Mouse (Mus musculus) midbrain, embryonic 15.5 days (tissue): Measurements from ENCODE around the gene Pkib. TPM values are rescaled to one million over a fixed set of nuclear protein-coding genes. Genes with fewer than 3 reads are reported as not detected.

Source experiments
- ATAC-seq: fragments of 200-750 bp; cut with Nextera tagmentation; replicated peaks from 2 replicates; pipeline ENCODE4 v1.8.0; 2017; ENCODE audit warnings: moderate TSS enrichment
- H3K27ac ChIP-seq: fragments of 300-500 bp; sonication (generic); 2 replicates; pipeline ENCODE4 v1.5.1; 2015; ENCODE audit warnings: mild to moderate bottlenecking, inconsistent platforms
- H3K27me3 ChIP-seq: fragments of 300-500 bp; sonication (generic); replicated peaks from 2 replicates; pipeline ENCODE4 v1.6.1; 2015; ENCODE audit warnings: inconsistent platforms
- H3K36me3 ChIP-seq: fragments of 300-500 bp; sonication (generic); replicated peaks from 2 replicates; pipeline ENCODE4 v1.6.1; 2015; ENCODE audit warnings: inconsistent platforms
- H3K4me1 ChIP-seq: fragments of 300-500 bp; sonication (generic); 2 replicates; pipeline ENCODE4 v1.6.1; 2015; ENCODE audit warnings: inconsistent platforms
- H3K4me2 ChIP-seq: fragments of 300-500 bp; sonication (generic); 2 replicates; pipeline ENCODE4 v1.6.1; 2015; ENCODE audit warnings: inconsistent platforms, mild to moderate bottlenecking, moderate library complexity
- H3K4me3 ChIP-seq: fragments of 300-500 bp; sonication (generic); 2 replicates; pipeline ENCODE4 v1.5.1; 2015; ENCODE audit warnings: mild to moderate bottlenecking, inconsistent platforms
- H3K9ac ChIP-seq: fragments of 300-500 bp; sonication (generic); 2 replicates; pipeline ENCODE4 v1.6.1; 2015; ENCODE audit warnings: mild to moderate bottlenecking, inconsistent platforms
- H3K9me3 ChIP-seq: fragments of 300-500 bp; sonication (generic); 2 replicates; pipeline ENCODE4 v1.6.1; 2016; ENCODE audit warnings: inconsistent platforms
- WGBS: fragments of 180-500 bp; shearing (Covaris S2); methylation state at CpG from one replicate; pipeline ENCODE4 v1.1.7; 2015; ENCODE audit warnings: mixed read lengths; 5-methylcytosine and 5-hydroxymethylcytosine counted together
- polyA plus RNA-seq: library from polyadenylated mRNA; unstranded; fragments of >200 nt; fragmentation: Nextera tagmentation; extraction: Ambion mirVana; gene quantifications from 2 replicates; pipeline ENCODE4 v1.2.1, GENCODE M21; 2015

Pkib gene
- polyA plus RNA-seq, 1 experiment from 2014 or later, result 2.9 TPM

GRCm38 (mm10) chr10:57743606-57744016 lies 111.8 kb downstream of the Pkib start:
- Histone ChIP-seq H3K27ac (no peak overlapping the region), H3K4me3 (peak overlapping the region; percentile 37), H3K4me1 (no peaks in the 10 kb centered on the region), H3K9me3 (no peaks in the 10 kb centered on the region), H3K9ac (no peak overlapping the region), H3K36me3 (no peaks in the 10 kb centered on the region), H3K4me2 (peak overlapping the region; percentile 51), H3K27me3 (no peaks in the 10 kb centered on the region)
- under 1% methylated on average over 6 of the region's 6 CpGs for WGBS
- peak; percentile 87 for ATAC-seq

- H3K4me2 ChIP-seq, result no peak overlapping the region
- no peak overlapping the region for H3K27ac ChIP-seq
Observed at GRCm38 (mm10) chr10:57744128-57744765, 112.5 kb downstream of the Pkib start.

GRCm38 (mm10) chr10:57745452-57745851 lies 113.7 kb downstream of the Pkib start:
- Histone ChIP-seq H3K36me3 (no peaks in the 10 kb centered on the region), H3K9ac (no peak overlapping the region), H3K4me3 (no peak overlapping the region), H3K4me1 (no peaks in the 10 kb centered on the region), H3K27ac (no peak overlapping the region), H3K9me3 (no peaks in the 10 kb centered on the region), H3K27me3 (no peaks in the 10 kb centered on the region), H3K4me2 (no peak overlapping the region)
- ATAC-seq, result no peak

More at GRCm38 (mm10) chr10:57744128-57744765, 112.5 kb downstream of the Pkib start:
- H3K9me3 ChIP-seq, result no peaks in the 10 kb centered on the region
- H3K4me3 ChIP-seq, result no peak overlapping the region
- H3K9ac ChIP-seq, result no peak overlapping the region
- no peaks in the 10 kb centered on the region for H3K27me3 ChIP-seq
- no peaks in the 10 kb centered on the region for H3K36me3 ChIP-seq
- peak; percentile 84 for ATAC-seq
- H3K4me1 ChIP-seq, result no peaks in the 10 kb centered on the region
- WGBS, result 7% methylated on average over 2 of the region's 2 CpGs

- Histone ChIP-seq H3K27me3 (no peaks in the 10 kb centered on the region), H3K4me2 (no peak overlapping the region), H3K27ac (no peak overlapping the region), H3K36me3 (no peaks in the 10 kb centered on the region), H3K4me1 (no peaks in the 10 kb centered on the region), H3K9ac (no peak overlapping the region), H3K4me3 (no peak overlapping the region), H3K9me3 (no peaks in the 10 kb centered on the region)
- no peak for ATAC-seq
Observed at GRCm38 (mm10) chr10:57747127-57747526, 115.3 kb downstream of the Pkib start.

GRCm38 (mm10) chr10:57753343-57753742 lies 121.6 kb downstream of the Pkib start:
- no peaks in the 10 kb centered on the region for H3K4me1 ChIP-seq
- no peaks in the 10 kb centered on the region for H3K36me3 ChIP-seq
- H3K9ac ChIP-seq, result no peak overlapping the region
- no peaks in the 10 kb centered on the region for H3K9me3 ChIP-seq
- H3K4me2 ChIP-seq, result no peak overlapping the region
- H3K27ac ChIP-seq, result no peak overlapping the region
- whole genome bisulfite sequencing, result 100% methylated on average over 1 of the region's 1 CpGs
- ATAC-seq, result no peak
- no peak overlapping the region for H3K4me3 ChIP-seq
- H3K27me3 ChIP-seq, result no peaks in the 10 kb centered on the region

- Histone ChIP-seq H3K36me3 (no peaks in the 10 kb centered on the region), H3K27ac (no peak overlapping the region), H3K9me3 (no peaks in the 10 kb centered on the region), H3K4me3 (no peak overlapping the region), H3K4me1 (no peaks in the 10 kb centered on the region), H3K27me3 (no peaks in the 10 kb centered on the region), H3K4me2 (no peak overlapping the region), H3K9ac (no peak overlapping the region)
- no peak for ATAC-seq
- 91% methylated on average over 2 of the region's 2 CpGs for WGBS
Observed at GRCm38 (mm10) chr10:57755201-57755736, 123.5 kb downstream of the Pkib start.

GRCm38 (mm10) chr10:57758999-57759398 lies 127.2 kb downstream of the Pkib start:
- Histone ChIP-seq H3K27me3 (no peaks in the 10 kb centered on the region), H3K36me3 (no peaks in the 10 kb centered on the region), H3K4me2 (no peak overlapping the region), H3K4me3 (no peak overlapping the region), H3K4me1 (no peaks in the 10 kb centered on the region), H3K9ac (no peak overlapping the region), H3K27ac (no peak overlapping the region), H3K9me3 (no peaks in the 10 kb centered on the region)
- WGBS, result 96% methylated on average over 2 of the region's 2 CpGs
- no peak for ATAC-seq

GRCm38 (mm10) chr10:57760694-57761093 lies 128.9 kb downstream of the Pkib start:
- Histone ChIP-seq H3K4me3 (no peak overlapping the region), H3K4me2 (no peak overlapping the region), H3K36me3 (no peaks in the 10 kb centered on the region), H3K9me3 (no peaks in the 10 kb centered on the region), H3K9ac (no peak overlapping the region), H3K4me1 (no peaks in the 10 kb centered on the region), H3K27me3 (no peaks in the 10 kb centered on the region), H3K27ac (no peak overlapping the region)
- WGBS, result 79% methylated on average over 3 of the region's 3 CpGs
- ATAC-seq, result no peak

- Histone ChIP-seq H3K9me3 (no peaks in the 10 kb centered on the region), H3K4me1 (no peaks in the 10 kb centered on the region), H3K27me3 (no peaks in the 10 kb centered on the region), H3K36me3 (no peaks in the 10 kb centered on the region), H3K9ac (no peak overlapping the region), H3K27ac (no peak overlapping the region), H3K4me3 (no peak overlapping the region), H3K4me2 (no peak overlapping the region)
- no peak for ATAC-seq
- WGBS, result 38% methylated on average over 1 of the region's 1 CpGs
Observed at GRCm38 (mm10) chr10:57763044-57763443, 131.3 kb downstream of the Pkib start.

GRCm38 (mm10) chr10:57783289-57784130 lies 151.7 kb downstream of the Pkib start:
- peak overlapping the region; percentile 51 for H3K4me2 ChIP-seq
- H3K9me3 ChIP-seq, result no peaks in the 10 kb centered on the region
- peak overlapping the region; percentile 16; the same call in 1 of the 2 replicates for H3K4me3 ChIP-seq
- no peak overlapping the region for H3K9ac ChIP-seq
- H3K27me3 ChIP-seq, result no peaks in the 10 kb centered on the region
- H3K27ac ChIP-seq, result peak overlapping the region; percentile 79
- H3K4me1 ChIP-seq, result peaks cover 30% of the 10 kb centered on the region
- H3K36me3 ChIP-seq, result no peaks in the 10 kb centered on the region
- peak; percentile 77 for ATAC-seq
- WGBS, result 9% methylated on average over 13 of the region's 13 CpGs

- Histone ChIP-seq H3K4me1 (peaks cover 30% of the 10 kb centered on the region), H3K36me3 (no peaks in the 10 kb centered on the region), H3K27ac (peak overlapping the region; percentile 79), H3K9me3 (no peaks in the 10 kb centered on the region), H3K9ac (0 out of 2 replicates have a peak overlapping the region, but pooled peaks have one; percentile 17), H3K27me3 (no peaks in the 10 kb centered on the region), H3K4me2 (peak overlapping the region; percentile 51), H3K4me3 (peak overlapping the region; percentile 35)
- 3% methylated on average over 7 of the region's 7 CpGs for WGBS
- ATAC-seq, result peak; percentile 89
Observed at GRCm38 (mm10) chr10:57784131-57784875, 152.5 kb downstream of the Pkib start.

GRCm38 (mm10) chr10:57784876-57785150 lies 153.0 kb downstream of the Pkib start, which contains the start of gene Fabp7:
Gene Fabp7 (plus strand): TSS chr10:57784881.
- H3K9ac ChIP-seq, result peak within 1 kb of the TSS; percentile 17; the same call in 1 of the 2 replicates
- H3K27me3 ChIP-seq, result no peaks in the 10 kb centered on the region
- WGBS, result 2% methylated on average over 7 of the region's 7 CpGs
- H3K36me3 ChIP-seq, result no peaks in the 10 kb centered on the region
- ATAC-seq, result peak; percentile 70; the same call in 1 of the 2 replicates
- H3K4me1 ChIP-seq, result peaks cover 30% of the 10 kb centered on the region
- H3K4me2 ChIP-seq, result peak within 1 kb of the TSS; percentile 51
- H3K4me3 ChIP-seq, result peak within 1 kb of the TSS; percentile 35
- H3K9me3 ChIP-seq, result no peaks in the 10 kb centered on the region
- peak within 1 kb of the TSS; percentile 79 for H3K27ac ChIP-seq
